1 mouse cellular context compared by ENCODE assay signal in the genomic region with DNA sequence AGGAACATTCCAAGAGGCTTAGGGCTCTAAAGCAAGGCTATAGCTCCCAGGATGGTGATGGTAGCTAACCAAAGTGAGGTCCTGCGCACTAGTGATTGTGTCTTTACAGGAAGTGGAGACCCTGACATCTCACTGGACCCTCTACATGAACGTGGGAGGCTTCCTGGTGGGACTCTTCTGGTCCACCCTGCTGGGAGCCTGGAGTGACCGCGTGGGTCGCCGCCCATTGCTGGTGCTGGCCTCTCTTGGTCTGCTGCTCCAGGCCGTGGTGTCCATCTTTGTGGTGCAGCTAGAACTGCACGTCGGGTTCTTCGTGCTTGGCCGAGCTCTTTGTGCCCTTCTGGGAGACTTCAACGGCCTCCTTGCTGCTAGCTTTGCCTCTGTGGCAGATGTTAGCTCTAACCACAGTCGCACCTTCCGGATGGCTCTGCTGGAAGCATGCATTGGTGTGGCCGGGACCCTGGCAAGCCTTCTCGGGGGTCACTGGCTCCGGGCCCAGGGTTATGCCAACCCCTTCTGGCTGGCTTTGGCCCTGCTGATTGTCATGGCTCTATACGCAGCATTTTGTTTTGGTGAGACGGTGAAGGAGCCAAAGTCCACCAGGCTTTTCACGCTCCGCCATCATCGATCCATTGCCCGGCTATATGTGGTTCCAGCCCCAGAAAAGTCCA.
TF ChIP-seq lines count a peak whose summit lies in the region.

No protein-coding gene starts in this region.

TF ChIP-seq in MEL, 35 proteins besides CTCF, POLR2A, EP300 and RAD21:
- 0 out of 2 replicates have a peak, but pooled peaks have one; percentile 1 for TF ChIP-seq SIN3A (IDR thresholded peaks at IDR 0.05; ENCODE audit: low read length)
- no peak for TF ChIP-seq MYB (IDR thresholded peaks at IDR 0.05; ENCODE audit: low read depth, low read length)
